Mouse (Mus musculus): ENCODE results near the gene 1700057G04Rik. TPM values are rescaled to one million over a fixed set of nuclear protein-coding genes. Genes with fewer than 3 reads are reported as not detected.

Gene 1700057G04Rik
- polyA plus RNA-seq, 1 experiment from 2014 or later = not detected

DNA sequence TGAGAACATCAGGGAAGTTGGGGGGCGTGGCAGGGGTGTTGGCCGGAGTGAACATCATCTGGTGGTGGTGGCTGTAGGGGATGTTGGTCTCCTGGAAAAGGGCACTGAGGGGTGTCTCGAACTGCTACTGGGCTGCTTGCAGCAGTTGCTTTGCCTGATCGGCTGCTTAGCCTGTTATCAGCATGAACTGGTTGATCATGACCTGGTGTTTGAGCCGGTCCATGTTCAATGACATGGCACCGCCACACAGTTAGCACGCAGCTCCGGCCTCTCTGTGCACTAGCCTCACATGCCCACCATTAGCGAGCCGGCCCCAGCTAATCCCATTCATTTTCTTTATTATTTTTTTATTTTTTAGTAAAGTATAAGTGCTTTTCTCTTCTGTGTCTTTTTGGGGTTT lies 25.7 kb downstream of the 1700057G04Rik start:
- no peak overlapping the region for H3K27ac ChIP-seq (ENCODE audit: low read depth, low read length)
- no peaks in the 10 kb centered on the region for H3K27me3 ChIP-seq (replicated peaks; ENCODE audit: control insufficient read depth, insufficient read depth, low read length)
- DNase-seq (ENCODE audit: low spot score) = no peak
- no peaks in the 10 kb centered on the region for H3K9me3 ChIP-seq (replicated peaks; ENCODE audit: control insufficient read depth, low read length)
- no peak overlapping the region for H3K9ac ChIP-seq (ENCODE audit: low read length)
- H3K4me2 ChIP-seq (ENCODE audit: low read length) = no peak overlapping the region
- WGBS = 94% methylated on average over 10 of the region's 10 CpGs
- no peak overlapping the region for H3K4me3 ChIP-seq (ENCODE audit: low read depth, low read length)
- no peak for ATAC-seq
- H3K36me3 ChIP-seq (ENCODE audit: control insufficient read depth, insufficient read depth, low read length) = no peaks in the 10 kb centered on the region
- H3K4me1 ChIP-seq (ENCODE audit: control insufficient read depth, insufficient read depth, low read length) = no peaks in the 10 kb centered on the region

DNA sequence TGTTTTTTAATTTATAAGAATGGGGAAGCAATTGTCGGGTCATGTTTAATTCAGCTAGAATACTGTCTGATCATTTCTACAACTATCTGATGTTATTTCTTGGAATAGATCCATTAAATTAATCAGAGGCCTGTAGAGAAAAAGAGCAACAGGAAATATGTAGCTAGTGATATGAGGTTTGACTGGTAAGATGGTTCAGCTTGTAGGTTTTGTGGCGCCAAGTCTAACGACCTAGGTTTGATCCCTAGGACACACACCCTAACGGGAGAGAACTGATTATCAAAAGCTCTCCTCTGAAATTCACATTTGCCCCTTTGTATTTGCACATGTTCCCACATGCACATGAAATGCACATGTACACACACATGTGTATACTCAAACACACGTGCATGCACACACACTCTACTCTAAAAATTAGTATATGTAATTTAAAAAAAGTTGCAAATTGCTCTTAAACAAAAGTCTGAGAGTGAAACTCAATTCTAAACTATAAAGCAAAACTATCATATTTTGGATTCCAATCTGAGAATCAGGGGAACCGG lies 26.2 kb downstream of the 1700057G04Rik start:
- Histone ChIP-seq H3K27me3 (replicated peaks; ENCODE audit: control insufficient read depth, insufficient read depth, low read length) (no peaks in the 10 kb centered on the region), H3K9me3 (replicated peaks; ENCODE audit: control insufficient read depth, low read length) (no peaks in the 10 kb centered on the region), H3K4me1 (ENCODE audit: control insufficient read depth, insufficient read depth, low read length) (no peaks in the 10 kb centered on the region), H3K36me3 (ENCODE audit: control insufficient read depth, insufficient read depth, low read length) (no peaks in the 10 kb centered on the region), H3K4me3 (ENCODE audit: low read depth, low read length) (no peak overlapping the region), H3K27ac (ENCODE audit: low read depth, low read length) (no peak overlapping the region), H3K4me2 (ENCODE audit: low read length) (no peak overlapping the region), H3K9ac (ENCODE audit: low read length) (no peak overlapping the region)
- no peak for ATAC-seq
- no peak for DNase-seq (ENCODE audit: low spot score)
- 87% methylated on average over 6 of the region's 6 CpGs for WGBS

DNA sequence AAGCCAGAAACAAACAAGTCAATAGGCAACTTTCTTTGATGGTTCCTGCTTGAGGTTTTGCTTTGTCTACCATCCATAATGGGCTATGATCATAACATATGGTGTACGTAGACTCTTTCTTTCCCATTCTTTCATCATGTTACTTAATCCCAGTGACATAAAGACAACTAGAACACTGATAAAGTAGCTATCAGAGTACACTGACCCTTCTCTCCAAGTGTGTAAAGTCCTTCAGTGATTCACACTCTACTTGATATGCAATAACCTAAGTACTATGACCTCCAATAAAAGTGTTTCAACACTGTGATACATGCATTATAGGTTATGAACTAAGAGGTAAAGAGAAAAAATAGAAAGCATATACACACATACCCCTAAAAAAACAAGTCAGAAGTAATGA lies 27.9 kb downstream of the 1700057G04Rik start:
- H3K9ac ChIP-seq (ENCODE audit: low read length) = no peak overlapping the region
- no peak overlapping the region for H3K27ac ChIP-seq (ENCODE audit: low read depth, low read length)
- no peak for ATAC-seq
- H3K4me2 ChIP-seq (ENCODE audit: low read length) = no peak overlapping the region
- DNase-seq (ENCODE audit: low spot score) = no peak
- 95% methylated on average over 1 of the region's 1 CpGs for WGBS
- H3K36me3 ChIP-seq (ENCODE audit: control insufficient read depth, insufficient read depth, low read length) = no peaks in the 10 kb centered on the region
- H3K4me1 ChIP-seq (ENCODE audit: control insufficient read depth, insufficient read depth, low read length) = no peaks in the 10 kb centered on the region
- H3K9me3 ChIP-seq (replicated peaks; ENCODE audit: control insufficient read depth, low read length) = no peaks in the 10 kb centered on the region
- no peak overlapping the region for H3K4me3 ChIP-seq (ENCODE audit: low read depth, low read length)
- H3K27me3 ChIP-seq (replicated peaks; ENCODE audit: control insufficient read depth, insufficient read depth, low read length) = no peaks in the 10 kb centered on the region

DNA sequence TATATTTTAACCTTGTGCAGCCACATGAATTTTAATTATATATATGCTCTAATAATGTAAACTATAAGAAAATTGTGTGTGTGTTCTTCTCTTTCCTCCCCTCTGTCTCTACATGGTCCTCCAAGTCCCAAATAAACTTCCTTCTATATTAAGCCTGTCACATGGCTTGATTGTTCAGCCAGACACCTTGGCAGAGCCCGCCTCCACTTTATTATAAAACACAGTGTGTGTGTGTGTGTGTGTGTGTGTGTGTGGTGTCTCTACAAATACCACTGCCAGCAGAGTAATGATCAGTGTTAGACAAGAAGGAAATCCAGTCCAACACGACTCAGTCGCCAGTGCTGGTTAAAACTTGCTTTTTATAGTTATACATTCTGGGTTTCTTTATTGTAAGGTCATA lies 28.5 kb downstream of the 1700057G04Rik start:
- Histone ChIP-seq H3K4me3 (ENCODE audit: low read depth, low read length) (no peak overlapping the region), H3K9me3 (replicated peaks; ENCODE audit: control insufficient read depth, low read length) (no peaks in the 10 kb centered on the region), H3K9ac (ENCODE audit: low read length) (no peak overlapping the region), H3K27me3 (replicated peaks; ENCODE audit: control insufficient read depth, insufficient read depth, low read length) (no peaks in the 10 kb centered on the region), H3K27ac (ENCODE audit: low read depth, low read length) (no peak overlapping the region), H3K36me3 (ENCODE audit: control insufficient read depth, insufficient read depth, low read length) (no peaks in the 10 kb centered on the region), H3K4me2 (ENCODE audit: low read length) (no peak overlapping the region), H3K4me1 (ENCODE audit: control insufficient read depth, insufficient read depth, low read length) (no peaks in the 10 kb centered on the region)
- ATAC-seq = no peak
- 90% methylated on average over 3 of the region's 3 CpGs for WGBS
- DNase-seq (ENCODE audit: low spot score) = no peak

DNA sequence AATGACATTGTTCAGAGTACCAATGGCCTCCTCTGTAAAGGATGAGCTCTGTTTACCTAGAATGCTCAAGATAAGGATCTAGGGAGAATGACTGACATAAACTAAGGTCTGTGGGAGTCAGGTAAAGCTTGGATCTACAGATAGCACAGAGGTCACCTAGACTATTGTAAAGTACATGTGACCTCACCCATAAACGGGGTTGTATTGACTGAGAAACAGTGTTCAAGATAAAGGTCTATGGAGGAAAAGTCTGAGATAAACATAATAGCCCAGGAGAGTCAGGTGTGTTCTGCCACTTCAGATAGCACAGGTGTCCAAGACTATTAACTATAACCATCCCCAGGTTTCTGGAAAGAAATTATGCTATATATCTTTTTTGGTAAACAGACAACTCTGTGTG lies 29.8 kb downstream of the 1700057G04Rik start:
- H3K4me1 ChIP-seq (ENCODE audit: control insufficient read depth, insufficient read depth, low read length) = no peaks in the 10 kb centered on the region
- no peak overlapping the region for H3K4me2 ChIP-seq (ENCODE audit: low read length)
- no peaks in the 10 kb centered on the region for H3K27me3 ChIP-seq (replicated peaks; ENCODE audit: control insufficient read depth, insufficient read depth, low read length)
- no peaks in the 10 kb centered on the region for H3K36me3 ChIP-seq (ENCODE audit: control insufficient read depth, insufficient read depth, low read length)
- no peak overlapping the region for H3K4me3 ChIP-seq (ENCODE audit: low read depth, low read length)
- ATAC-seq (no peak), DNase-seq (ENCODE audit: low spot score) (no peak)
- no peaks in the 10 kb centered on the region for H3K9me3 ChIP-seq (replicated peaks; ENCODE audit: control insufficient read depth, low read length)
- H3K9ac ChIP-seq (ENCODE audit: low read length) = no peak overlapping the region
- 80% methylated on average over 1 of the region's 1 CpGs for WGBS
- no peak overlapping the region for H3K27ac ChIP-seq (ENCODE audit: low read depth, low read length)

DNA sequence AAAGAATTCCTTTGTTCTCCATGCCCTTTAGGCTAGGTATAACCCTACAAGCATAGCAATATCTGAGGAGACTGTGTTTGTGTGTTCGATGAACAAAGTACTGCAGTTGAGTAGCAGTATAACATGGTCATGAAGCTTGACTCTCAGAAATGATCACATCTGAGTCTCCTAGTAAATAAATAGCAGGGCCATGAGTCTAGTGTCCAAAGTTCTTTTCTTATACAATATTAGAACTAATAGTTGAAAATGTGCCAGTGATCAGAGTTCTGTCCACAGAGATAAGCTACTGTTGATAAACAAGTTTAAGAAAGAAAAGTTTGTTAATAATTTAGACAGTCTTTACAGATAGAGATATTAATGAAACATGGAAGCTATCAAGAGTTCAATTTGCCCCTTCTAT lies 42.7 kb downstream of the 1700057G04Rik start:
- no peaks in the 10 kb centered on the region for H3K27me3 ChIP-seq (replicated peaks; ENCODE audit: control insufficient read depth, insufficient read depth, low read length)
- no peak overlapping the region for H3K4me3 ChIP-seq (ENCODE audit: low read depth, low read length)
- ATAC-seq = no peak
- H3K4me1 ChIP-seq (ENCODE audit: control insufficient read depth, insufficient read depth, low read length) = no peaks in the 10 kb centered on the region
- 98% methylated on average over 1 of the region's 1 CpGs for WGBS
- H3K9ac ChIP-seq (ENCODE audit: low read length) = no peak overlapping the region
- H3K4me2 ChIP-seq (ENCODE audit: low read length) = no peak overlapping the region
- DNase-seq (ENCODE audit: low spot score) = no peak
- H3K36me3 ChIP-seq (ENCODE audit: control insufficient read depth, insufficient read depth, low read length) = no peaks in the 10 kb centered on the region
- H3K27ac ChIP-seq (ENCODE audit: low read depth, low read length) = no peak overlapping the region
- H3K9me3 ChIP-seq (replicated peaks; ENCODE audit: control insufficient read depth, low read length) = no peaks in the 10 kb centered on the region

DNA sequence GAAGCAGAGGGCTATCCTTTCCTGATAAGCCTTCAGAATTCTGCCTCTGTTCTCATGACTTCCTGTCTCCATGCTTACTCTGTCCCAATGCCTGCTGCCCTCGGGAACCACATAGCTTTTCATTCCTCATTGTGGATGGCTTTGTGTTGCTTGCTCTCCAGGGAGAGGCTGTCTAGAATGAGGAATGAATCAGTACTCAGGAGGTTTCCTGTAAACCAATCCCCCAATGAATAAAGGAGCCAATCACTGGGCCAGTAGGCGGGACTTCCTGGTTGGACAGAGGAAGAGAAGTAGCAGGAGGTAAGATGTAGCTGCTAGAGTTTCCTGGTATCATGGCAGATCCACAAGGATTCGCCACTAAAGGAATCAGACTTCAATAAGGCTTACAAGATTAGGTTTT lies 44.1 kb downstream of the 1700057G04Rik start:
- H3K36me3 ChIP-seq (ENCODE audit: control insufficient read depth, insufficient read depth, low read length) = no peaks in the 10 kb centered on the region

DNA sequence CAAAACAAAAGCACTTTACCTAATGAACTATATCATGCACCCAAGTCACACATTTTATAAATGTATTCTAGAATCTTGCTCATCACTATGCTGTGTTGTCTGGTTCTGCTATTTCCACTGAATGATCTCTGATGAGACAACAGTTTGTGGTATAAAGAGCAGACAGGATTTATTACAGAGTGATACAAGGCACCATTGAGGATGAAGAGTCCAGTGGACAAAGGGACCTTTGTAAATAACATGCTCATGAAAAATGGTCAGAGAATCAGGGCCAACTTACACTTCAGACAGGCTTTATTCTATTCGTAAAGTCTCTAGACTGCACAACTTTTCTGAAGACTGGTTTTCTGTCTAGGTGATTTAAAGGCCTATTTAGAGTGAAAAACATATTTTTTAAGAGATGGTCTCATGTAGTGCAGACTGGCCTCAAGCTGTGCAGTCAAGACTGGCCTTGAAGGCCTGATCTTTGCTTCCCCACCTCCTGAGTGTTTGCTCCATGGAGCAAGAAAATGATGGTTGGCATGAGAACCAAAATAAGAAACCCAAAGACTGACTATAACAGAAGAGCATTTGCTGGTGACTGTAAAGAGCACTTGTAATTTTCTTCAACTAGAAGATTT lies 51.6 kb downstream of the 1700057G04Rik start:
- Histone ChIP-seq H3K27ac (ENCODE audit: low read depth, low read length) (no peak overlapping the region), H3K4me2 (ENCODE audit: low read length) (no peak overlapping the region), H3K4me1 (ENCODE audit: control insufficient read depth, insufficient read depth, low read length) (no peaks in the 10 kb centered on the region), H3K27me3 (replicated peaks; ENCODE audit: control insufficient read depth, insufficient read depth, low read length) (no peaks in the 10 kb centered on the region), H3K9ac (ENCODE audit: low read length) (no peak overlapping the region), H3K36me3 (ENCODE audit: control insufficient read depth, insufficient read depth, low read length) (no peaks in the 10 kb centered on the region), H3K9me3 (replicated peaks; ENCODE audit: control insufficient read depth, low read length) (no peaks in the 10 kb centered on the region), H3K4me3 (ENCODE audit: low read depth, low read length) (no peak overlapping the region)
- ATAC-seq (no peak), DNase-seq (ENCODE audit: low spot score) (no peak)
- WGBS = 60% methylated on average over 1 of the region's 1 CpGs

More for the DNA sequence above, 44.1 kb downstream of the 1700057G04Rik start:
- Histone ChIP-seq H3K27me3 (replicated peaks; ENCODE audit: control insufficient read depth, insufficient read depth, low read length) (no peaks in the 10 kb centered on the region), H3K4me3 (ENCODE audit: low read depth, low read length) (no peak overlapping the region), H3K4me2 (ENCODE audit: low read length) (no peak overlapping the region), H3K9ac (ENCODE audit: low read length) (no peak overlapping the region), H3K4me1 (ENCODE audit: control insufficient read depth, insufficient read depth, low read length) (no peaks in the 10 kb centered on the region), H3K9me3 (replicated peaks; ENCODE audit: control insufficient read depth, low read length) (no peaks in the 10 kb centered on the region), H3K27ac (ENCODE audit: low read depth, low read length) (no peak overlapping the region)
- ATAC-seq (no peak), DNase-seq (ENCODE audit: low spot score) (no peak)
- 76% methylated on average over 3 of the region's 3 CpGs for WGBS

DNA sequence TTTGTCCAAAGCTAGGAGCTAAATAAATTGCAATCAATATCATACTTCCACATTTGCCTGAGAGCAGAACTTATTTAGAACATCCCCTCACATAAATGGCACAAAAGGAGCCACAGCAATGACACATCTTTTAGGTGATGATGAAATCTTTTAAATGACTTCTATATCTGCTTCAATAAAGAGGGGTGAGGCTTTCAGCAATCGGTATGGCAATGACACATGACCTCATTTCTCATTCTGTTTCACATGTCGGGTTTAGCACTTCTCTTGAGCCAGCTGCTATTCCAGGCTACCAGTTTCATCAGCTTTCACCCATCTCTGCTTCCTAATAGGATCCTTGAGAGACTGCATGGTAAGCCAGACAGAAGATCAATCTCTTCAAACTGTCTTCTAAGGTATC lies 54.3 kb downstream of the 1700057G04Rik start:
- no peaks in the 10 kb centered on the region for H3K27me3 ChIP-seq (replicated peaks; ENCODE audit: control insufficient read depth, insufficient read depth, low read length)
- no peaks in the 10 kb centered on the region for H3K9me3 ChIP-seq (replicated peaks; ENCODE audit: control insufficient read depth, low read length)
- H3K36me3 ChIP-seq (ENCODE audit: control insufficient read depth, insufficient read depth, low read length) = no peaks in the 10 kb centered on the region
- no peak overlapping the region for H3K27ac ChIP-seq (ENCODE audit: low read depth, low read length)
- no peak overlapping the region for H3K9ac ChIP-seq (ENCODE audit: low read length)
- no peak overlapping the region for H3K4me3 ChIP-seq (ENCODE audit: low read depth, low read length)
- whole genome bisulfite sequencing = 90% methylated on average over 2 of the region's 2 CpGs
- no peak for DNase-seq (ENCODE audit: low spot score)
- no peak overlapping the region for H3K4me2 ChIP-seq (ENCODE audit: low read length)
- ATAC-seq = no peak
- H3K4me1 ChIP-seq (ENCODE audit: control insufficient read depth, insufficient read depth, low read length) = no peaks in the 10 kb centered on the region

All from forebrain, embryonic 14.5 days (tissue).